Mouse (Mus musculus): ENCODE measurements around the gene Acoxl. TPM values are rescaled to one million over a fixed set of nuclear protein-coding genes. Genes with fewer than 3 reads are reported as not detected.

Acoxl gene
- polyA plus RNA-seq, 1 experiment from 2014 or later, result 0.34 TPM

Small RNA genes lying within 50 kb of the gene (microRNA-seq; reads per million reads assigned to microRNA genes)
- gene Gm22411 (ENCODE audit: borderline number of aligned reads), result not detected

Other genes starting within 250 kb of the Acoxl start
- 0.11 TPM in 1 of 2 replicates, not detected in the other for gene Mal, start 182.2 kb upstream of the Acoxl start, polyA plus RNA-seq (2014; fragmentation: Nextera tagmentation; extraction: Ambion mirVana)
- gene Mall, start 108.9 kb upstream of the Acoxl start, polyA plus RNA-seq (2014; fragmentation: Nextera tagmentation; extraction: Ambion mirVana), result 0.17 and 0.22 TPM in 2 replicates
- 12.5 and 12.8 TPM in 2 replicates for gene Nphp1, start 50.0 kb upstream of the Acoxl start, polyA plus RNA-seq (2014; fragmentation: Nextera tagmentation; extraction: Ambion mirVana)
- gene Mtln, start 46.4 kb upstream of the Acoxl start, polyA plus RNA-seq (2014; fragmentation: Nextera tagmentation; extraction: Ambion mirVana), result 40.6 and 45.2 TPM in 2 replicates
- 45.1 and 47.8 TPM in 2 replicates for gene Bub1, start 7.0 kb upstream of the Acoxl start, polyA plus RNA-seq (2014; fragmentation: Nextera tagmentation; extraction: Ambion mirVana)